Mouse (Mus musculus) forebrain, embryonic 15.5 days (tissue): ENCODE data around the gene Pawr. TPM values are rescaled to one million over a fixed set of nuclear protein-coding genes. Genes with fewer than 3 reads are reported as not detected.

ENCODE experiments used
- ATAC-seq: fragments of 200-750 bp; cut with Nextera tagmentation; replicated peaks from 2 replicates; pipeline ENCODE4 v1.8.0; 2017; ENCODE audit warnings: mild to moderate bottlenecking, moderate TSS enrichment, moderate library complexity
- H3K27ac ChIP-seq: fragments of 300-500 bp; sonication (generic); replicated peaks from 2 replicates; pipeline ENCODE4 v1.5.1; 2015; ENCODE audit warnings: mild to moderate bottlenecking, inconsistent platforms
- H3K27me3 ChIP-seq: fragments of 300-500 bp; sonication (generic); 2 replicates; pipeline ENCODE4 v1.6.1; 2015; ENCODE audit warnings: inconsistent platforms
- H3K36me3 ChIP-seq: fragments of 300-500 bp; sonication (generic); 2 replicates; pipeline ENCODE4 v1.6.1; 2015; ENCODE audit warnings: mild to moderate bottlenecking, inconsistent platforms
- H3K4me1 ChIP-seq: fragments of 300-500 bp; sonication (generic); 2 replicates; pipeline ENCODE4 v1.6.1; 2015; ENCODE audit warnings: inconsistent platforms
- H3K4me2 ChIP-seq: fragments of 300-500 bp; sonication (generic); replicated peaks from 2 replicates; pipeline ENCODE4 v1.6.1; 2015; ENCODE audit warnings: mild to moderate bottlenecking, inconsistent platforms
- H3K4me3 ChIP-seq: fragments of 300-500 bp; sonication (generic); 2 replicates; pipeline ENCODE4 v1.5.1; 2015; ENCODE audit warnings: mild to moderate bottlenecking, inconsistent platforms
- H3K9ac ChIP-seq: fragments of 300-500 bp; sonication (generic); replicated peaks from 2 replicates; pipeline ENCODE4 v1.6.1; 2015; ENCODE audit warnings: mild to moderate bottlenecking, inconsistent platforms
- H3K9me3 ChIP-seq: fragments of 300-500 bp; sonication (generic); 2 replicates; pipeline ENCODE4 v1.6.1; 2016; ENCODE audit warnings: inconsistent platforms
- WGBS: fragments of 180-500 bp; shearing (Covaris S2); methylation state at CpG from one replicate; pipeline ENCODE4 v1.1.7; 2015; ENCODE audit warnings: mixed read lengths; 5-methylcytosine and 5-hydroxymethylcytosine counted together
- polyA plus RNA-seq: library from polyadenylated mRNA; unstranded; fragments of >200 nt; fragmentation: Nextera tagmentation; extraction: Ambion mirVana; gene quantifications from 2 replicates; pipeline ENCODE4 v1.2.1, GENCODE M21; 2015

The Pawr gene
- polyA plus RNA-seq: 2.8 and 2.9 TPM in 2 replicates

GRCm38 (mm10) chr10:108331784-108332561 is at the start of gene Pawr:
TSS of gene Pawr (plus strand) at chr10:108332121.
- WGBS: 1% methylated on average over 56 of the region's 85 CpGs
- H3K9me3 ChIP-seq: no peaks in the 10 kb centered on the region
- ATAC-seq: peak; percentile 87
- peak within 1 kb of the TSS; percentile 100 for H3K4me2 ChIP-seq
- H3K4me3 ChIP-seq: peak within 1 kb of the TSS; percentile 81
- no peak within 1 kb of the TSS for H3K27ac ChIP-seq
- peak within 1 kb of the TSS; percentile 62 for H3K9ac ChIP-seq
- peaks cover 18% of the 10 kb centered on the region for H3K4me1 ChIP-seq
- H3K27me3 ChIP-seq: peaks cover 15% of the 10 kb centered on the region; the same call in 1 of the 2 replicates
- no peaks in the 10 kb centered on the region for H3K36me3 ChIP-seq

- no peak overlapping the region for H3K4me2 ChIP-seq
- no peak overlapping the region for H3K27ac ChIP-seq
- H3K4me3 ChIP-seq: no peak overlapping the region
- H3K36me3 ChIP-seq: peaks cover 13% of the 10 kb centered on the region; the same call in 1 of the 2 replicates
- H3K9ac ChIP-seq: no peak overlapping the region
- H3K4me1 ChIP-seq: no peaks in the 10 kb centered on the region
- H3K27me3 ChIP-seq: no peaks in the 10 kb centered on the region
- no peak for ATAC-seq
- H3K9me3 ChIP-seq: no peaks in the 10 kb centered on the region
- 95% methylated on average over 6 of the region's 6 CpGs for WGBS
Measured at GRCm38 (mm10) chr10:108282351-108282750, 49.6 kb upstream of the Pawr start.

DNA sequence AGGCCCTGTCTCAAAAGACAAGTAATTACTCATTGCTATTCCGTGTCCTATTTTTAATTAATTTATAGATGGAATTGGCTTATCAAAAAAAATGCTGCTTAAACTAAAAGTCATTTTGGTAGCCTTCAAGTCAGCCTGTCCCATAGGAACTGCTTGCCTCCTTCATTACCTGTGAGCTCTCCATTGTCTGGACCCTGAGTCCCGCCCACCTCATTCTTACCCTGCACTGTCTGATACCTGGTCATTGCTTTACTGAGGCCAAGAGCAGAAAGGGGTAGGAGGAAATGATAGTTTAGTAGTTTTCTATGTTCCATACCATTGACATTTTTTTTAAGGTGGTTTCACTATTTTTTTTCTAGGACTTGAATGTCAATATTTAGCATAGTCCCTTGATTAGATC is 48.5 kb upstream of the Pawr start:
- Histone ChIP-seq H3K4me1 (no peaks in the 10 kb centered on the region), H3K4me3 (no peak overlapping the region), H3K27me3 (no peaks in the 10 kb centered on the region), H3K9me3 (no peaks in the 10 kb centered on the region), H3K4me2 (no peak overlapping the region), H3K9ac (no peak overlapping the region), H3K36me3 (peaks cover 7% of the 10 kb centered on the region; the same call in 1 of the 2 replicates), H3K27ac (no peak overlapping the region)
- no peak for ATAC-seq
- 97% methylated on average over 2 of the region's 2 CpGs for WGBS

- H3K9me3 ChIP-seq: no peaks in the 10 kb centered on the region
- no peak overlapping the region for H3K27ac ChIP-seq
- 86% methylated on average over 4 of the region's 4 CpGs for WGBS
- no peaks in the 10 kb centered on the region for H3K27me3 ChIP-seq
- no peaks in the 10 kb centered on the region for H3K4me1 ChIP-seq
- H3K9ac ChIP-seq: no peak overlapping the region
- no peak overlapping the region for H3K4me2 ChIP-seq
- peaks cover 7% of the 10 kb centered on the region; the same call in 1 of the 2 replicates for H3K36me3 ChIP-seq
- H3K4me3 ChIP-seq: no peak overlapping the region
- no peak for ATAC-seq
Measured at GRCm38 (mm10) chr10:108283837-108284236, 48.1 kb upstream of the Pawr start.

- H3K27ac ChIP-seq: no peak overlapping the region
- no peaks in the 10 kb centered on the region for H3K9me3 ChIP-seq
- no peak overlapping the region for H3K4me3 ChIP-seq
- ATAC-seq: no peak
- WGBS: 86% methylated on average over 4 of the region's 4 CpGs
- H3K9ac ChIP-seq: no peak overlapping the region
- peaks cover 7% of the 10 kb centered on the region; the same call in 1 of the 2 replicates for H3K36me3 ChIP-seq
- H3K27me3 ChIP-seq: no peaks in the 10 kb centered on the region
- H3K4me1 ChIP-seq: no peaks in the 10 kb centered on the region
- no peak overlapping the region for H3K4me2 ChIP-seq
Measured at GRCm38 (mm10) chr10:108284445-108284844, 47.5 kb upstream of the Pawr start.

DNA sequence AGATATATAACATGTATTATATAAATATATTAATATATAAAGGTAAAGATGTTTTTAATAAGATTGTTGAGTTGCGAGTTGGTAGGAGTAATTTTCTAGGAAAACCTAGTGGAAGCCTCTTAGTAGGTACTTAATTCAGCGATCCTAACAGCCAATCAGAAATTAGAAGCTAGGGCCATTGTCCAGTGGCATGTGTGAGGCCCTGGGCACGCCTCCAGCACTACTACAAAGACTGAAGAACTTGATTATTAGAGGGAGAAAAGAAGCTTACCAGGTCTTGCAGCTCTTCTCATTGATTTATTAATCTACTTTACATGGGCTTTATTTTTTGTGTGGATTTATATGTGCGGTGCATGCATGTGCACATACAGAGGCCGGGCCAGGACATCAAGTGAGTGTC is 46.9 kb upstream of the Pawr start:
- H3K36me3 ChIP-seq: peaks cover 5% of the 10 kb centered on the region; the same call in 1 of the 2 replicates
- no peaks in the 10 kb centered on the region for H3K9me3 ChIP-seq
- WGBS: 68% methylated on average over 5 of the region's 5 CpGs
- H3K27ac ChIP-seq: no peak overlapping the region
- no peak overlapping the region for H3K9ac ChIP-seq
- H3K4me1 ChIP-seq: no peaks in the 10 kb centered on the region
- H3K4me2 ChIP-seq: no peak overlapping the region
- ATAC-seq: no peak
- H3K4me3 ChIP-seq: no peak overlapping the region
- no peaks in the 10 kb centered on the region for H3K27me3 ChIP-seq

DNA sequence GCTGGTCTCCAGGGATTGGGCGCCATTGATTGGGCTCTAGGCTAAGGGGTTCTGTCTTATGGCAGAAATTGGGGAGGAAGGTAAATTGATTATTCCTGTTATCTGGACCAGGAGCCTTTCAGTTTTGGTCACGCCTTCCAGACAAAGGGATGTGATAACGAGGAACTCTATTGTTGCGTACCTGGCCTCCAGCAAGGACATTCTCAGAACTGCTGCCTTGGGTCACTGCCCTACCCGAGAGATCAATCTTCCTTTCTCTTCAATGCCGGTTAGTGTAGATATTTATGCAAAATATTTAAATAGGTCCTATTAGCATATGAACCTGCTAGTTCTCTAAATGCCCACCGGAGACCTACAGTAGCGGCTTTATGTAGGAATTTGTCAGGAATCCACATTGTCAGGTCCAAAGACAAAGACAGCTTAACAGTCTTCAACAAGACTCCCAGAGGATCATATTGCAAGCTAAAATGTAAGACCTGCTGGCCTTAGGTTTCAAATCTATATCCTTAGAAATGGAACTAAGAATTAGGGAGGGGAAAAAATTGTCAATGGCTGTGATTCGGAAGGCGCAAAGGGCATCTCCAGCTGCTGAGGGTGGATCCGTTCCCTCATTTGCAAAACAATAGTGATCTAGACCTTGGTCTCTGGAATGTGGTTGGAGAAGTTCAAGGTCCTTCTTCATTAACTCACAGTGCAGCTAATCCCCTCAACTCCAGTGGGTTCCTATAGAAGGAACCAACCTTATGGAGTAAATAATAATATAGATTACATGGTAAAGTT is 45.1 kb upstream of the Pawr start:
- WGBS: 65% methylated on average over 11 of the region's 11 CpGs
- no peaks in the 10 kb centered on the region for H3K9me3 ChIP-seq
- no peaks in the 10 kb centered on the region for H3K36me3 ChIP-seq
- H3K4me2 ChIP-seq: no peak overlapping the region
- H3K9ac ChIP-seq: no peak overlapping the region
- H3K4me1 ChIP-seq: no peaks in the 10 kb centered on the region
- no peak overlapping the region for H3K27ac ChIP-seq
- ATAC-seq: no peak
- no peak overlapping the region for H3K4me3 ChIP-seq
- H3K27me3 ChIP-seq: no peaks in the 10 kb centered on the region

DNA sequence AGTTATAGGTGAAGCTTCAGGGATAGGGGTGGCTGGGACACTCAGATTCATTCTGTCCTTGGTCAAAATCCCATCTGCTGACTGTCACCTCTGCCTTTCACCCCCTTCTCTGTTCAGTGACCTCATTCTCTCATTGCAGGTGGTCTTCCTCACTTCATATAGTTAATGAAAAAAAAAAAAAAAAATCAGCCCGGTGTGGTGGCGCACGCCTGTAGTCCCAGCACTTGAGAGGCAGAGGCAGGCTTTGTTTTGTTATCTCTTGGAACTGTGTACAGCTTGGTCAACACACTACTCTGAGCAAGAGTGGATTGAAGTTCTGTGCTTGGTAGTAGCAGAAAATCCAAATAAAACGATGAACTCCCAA is 44.5 kb upstream of the Pawr start:
- 79% methylated on average over 4 of the region's 4 CpGs for WGBS

DNA sequence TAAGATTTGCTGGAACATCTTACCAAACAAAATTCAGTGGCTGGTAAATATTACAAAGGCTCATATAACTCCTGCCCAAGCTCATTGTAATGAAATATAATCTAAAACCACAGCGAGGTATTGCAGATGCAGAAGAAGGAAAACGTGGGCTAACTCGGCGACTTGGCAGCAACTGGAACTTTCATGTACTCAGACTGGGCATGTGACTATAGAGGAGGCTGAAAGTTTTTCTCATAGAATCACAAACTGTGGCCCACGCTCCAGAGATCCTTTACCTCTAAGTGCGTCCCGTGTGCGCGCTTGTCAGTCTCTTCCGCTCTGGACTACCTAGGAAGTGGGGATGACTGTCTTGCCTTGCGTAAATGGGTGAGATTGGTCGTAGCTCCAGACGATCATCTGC is 41.9 kb upstream of the Pawr start:
- Histone ChIP-seq H3K4me1 (no peaks in the 10 kb centered on the region), H3K9me3 (no peaks in the 10 kb centered on the region), H3K27me3 (no peaks in the 10 kb centered on the region), H3K36me3 (no peaks in the 10 kb centered on the region), H3K4me2 (no peak overlapping the region), H3K27ac (no peak overlapping the region), H3K9ac (no peak overlapping the region), H3K4me3 (no peak overlapping the region)
- no peak for ATAC-seq
- 97% methylated on average over 13 of the region's 13 CpGs for WGBS

More for the DNA sequence above, 44.5 kb upstream of the Pawr start:
- Histone ChIP-seq H3K4me3 (no peak overlapping the region), H3K27ac (no peak overlapping the region), H3K4me1 (no peaks in the 10 kb centered on the region), H3K27me3 (no peaks in the 10 kb centered on the region), H3K9ac (no peak overlapping the region), H3K4me2 (no peak overlapping the region), H3K36me3 (no peaks in the 10 kb centered on the region), H3K9me3 (no peaks in the 10 kb centered on the region)
- ATAC-seq: no peak

DNA sequence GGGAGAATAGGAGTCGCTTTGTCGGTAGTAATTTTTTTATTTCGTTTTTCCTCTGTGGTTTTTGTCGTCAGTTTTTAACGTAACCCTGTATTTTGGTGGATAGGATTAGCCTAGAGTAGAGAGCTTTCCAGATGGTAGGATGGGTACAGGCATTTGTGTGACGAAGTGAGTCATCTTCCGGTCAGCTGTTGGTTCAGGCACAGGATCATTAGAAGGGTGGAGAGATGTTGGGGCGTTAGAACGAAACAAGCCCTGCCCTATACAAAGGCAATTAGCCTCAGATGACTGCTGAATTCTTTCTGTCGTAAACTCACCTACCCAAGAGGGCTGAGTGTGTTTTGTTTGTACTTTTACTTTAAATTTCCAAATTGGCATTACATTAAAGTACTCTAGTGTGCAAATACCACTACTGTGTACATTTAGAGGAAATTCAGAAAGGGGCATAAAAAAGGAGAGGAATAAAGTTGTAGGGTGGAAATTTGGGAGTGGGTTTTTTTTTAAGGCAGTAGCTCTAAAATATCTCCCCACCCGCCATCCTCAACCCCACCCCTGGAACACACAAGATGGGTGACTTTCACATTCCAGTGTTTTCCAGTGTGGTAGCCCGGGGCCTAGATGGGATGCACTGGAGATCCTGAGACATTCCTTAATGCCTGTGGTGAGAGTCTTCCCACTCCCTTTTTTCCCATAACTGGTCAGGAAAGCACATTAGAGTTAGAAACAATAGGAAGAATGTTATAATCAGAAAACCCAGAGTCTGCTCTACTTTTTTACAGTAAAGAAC is 40.0 kb upstream of the Pawr start:
- H3K4me2 ChIP-seq: no peak overlapping the region
- 86% methylated on average over 12 of the region's 12 CpGs for WGBS
- ATAC-seq: no peak
- no peaks in the 10 kb centered on the region for H3K9me3 ChIP-seq
- no peak overlapping the region for H3K27ac ChIP-seq
- H3K9ac ChIP-seq: no peak overlapping the region
- no peaks in the 10 kb centered on the region for H3K27me3 ChIP-seq
- no peaks in the 10 kb centered on the region for H3K4me1 ChIP-seq
- no peak overlapping the region for H3K4me3 ChIP-seq
- H3K36me3 ChIP-seq: no peaks in the 10 kb centered on the region

DNA sequence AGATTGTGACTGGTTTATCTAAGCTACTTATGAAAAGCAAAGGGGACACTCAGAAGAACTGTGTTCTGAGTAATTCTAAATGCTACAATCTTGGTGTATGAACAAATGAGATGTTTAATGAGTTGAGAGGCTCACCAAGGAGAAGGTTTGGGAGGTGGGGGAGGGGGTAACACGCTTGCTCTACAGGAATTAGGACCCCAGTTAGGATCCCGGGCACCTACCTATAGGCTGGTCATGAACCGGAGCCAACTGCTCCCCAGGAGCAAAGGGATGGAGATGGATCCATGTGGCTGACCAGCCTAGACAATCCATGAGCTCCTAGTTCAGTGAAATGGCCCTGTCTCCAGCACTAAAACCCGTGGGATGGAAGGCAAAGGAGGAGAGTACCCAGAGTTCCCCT is 39.3 kb upstream of the Pawr start:
- Histone ChIP-seq H3K36me3 (no peaks in the 10 kb centered on the region), H3K9me3 (no peaks in the 10 kb centered on the region), H3K27ac (no peak overlapping the region), H3K4me3 (no peak overlapping the region), H3K27me3 (no peaks in the 10 kb centered on the region), H3K9ac (no peak overlapping the region), H3K4me2 (no peak overlapping the region), H3K4me1 (no peaks in the 10 kb centered on the region)
- WGBS: 89% methylated on average over 4 of the region's 4 CpGs
- no peak for ATAC-seq
